Mouse (Mus musculus) thymus, postnatal 14 days (tissue): ENCODE results near the gene Mrvi1.
"Not testable (repeated sequence)": the region's sequence is repeated elsewhere in the genome, so short reads cannot be mapped to it uniquely, and the experiment has no call there.

Experiments
- DNase-seq: peaks from one replicate; pipeline ENCODE4 v3.0.0; 2021

Mrvi1 gene

GRCm38 (mm10) chr7:110935815-110936762 is 46.2 kb downstream of the Mrvi1 start:
- no peak for DNase-seq

GRCm38 (mm10) chr7:110933999-110934398 is 48.3 kb downstream of the Mrvi1 start:
- DNase-seq: no peak

- DNase-seq: no peak
Measured at GRCm38 (mm10) chr7:110933329-110933728, 48.9 kb downstream of the Mrvi1 start.

- peak; percentile 53 for DNase-seq
Measured at GRCm38 (mm10) chr7:110930118-110930854, 52.0 kb downstream of the Mrvi1 start.

GRCm38 (mm10) chr7:110926562-110926961 is 55.7 kb downstream of the Mrvi1 start:
- DNase-seq: no peak

GRCm38 (mm10) chr7:110920331-110921261 is 61.7 kb downstream of the Mrvi1 start:
- DNase-seq: no peak

GRCm38 (mm10) chr7:110919721-110920120 is 62.5 kb downstream of the Mrvi1 start:
- DNase-seq: peak; percentile 74

- no peak for DNase-seq
Measured at GRCm38 (mm10) chr7:110915913-110916312, 66.3 kb downstream of the Mrvi1 start.

GRCm38 (mm10) chr7:110914531-110914930 is 67.7 kb downstream of the Mrvi1 start:
- no peak for DNase-seq

GRCm38 (mm10) chr7:110913754-110914153 is 68.5 kb downstream of the Mrvi1 start:
- DNase-seq: no peak

GRCm38 (mm10) chr7:110908209-110909144 is 73.8 kb downstream of the Mrvi1 start:
- no peak for DNase-seq

- no peak for DNase-seq
Measured at GRCm38 (mm10) chr7:110906566-110906965, 75.7 kb downstream of the Mrvi1 start.

GRCm38 (mm10) chr7:110903226-110903625 is 79.0 kb downstream of the Mrvi1 start:
- no peak for DNase-seq

GRCm38 (mm10) chr7:110897202-110897601 is 85.1 kb downstream of the Mrvi1 start:
- DNase-seq: no peak

GRCm38 (mm10) chr7:110896453-110896852 is 85.8 kb downstream of the Mrvi1 start:
- DNase-seq: no peak

GRCm38 (mm10) chr7:110895772-110896171 is 86.5 kb downstream of the Mrvi1 start:
- DNase-seq: not testable (repeated sequence)

- no peak for DNase-seq
Measured at GRCm38 (mm10) chr7:110894673-110895072, 87.6 kb downstream of the Mrvi1 start.

GRCm38 (mm10) chr7:110893943-110894610 is 88.2 kb downstream of the Mrvi1 start:
- no peak for DNase-seq

- DNase-seq: no peak
Measured at GRCm38 (mm10) chr7:110891501-110891986, 90.7 kb downstream of the Mrvi1 start.

GRCm38 (mm10) chr7:110881746-110882333 is 100.4 kb downstream of the Mrvi1 start:
- DNase-seq: no peak
